Mouse (Mus musculus): ENCODE data around the gene Cyb5d1. TPM values are rescaled to one million over a fixed set of nuclear protein-coding genes. Genes with fewer than 3 reads are reported as not detected.

Gene Cyb5d1
- polyA plus RNA-seq, 1 experiment from 2014 or later: 48.0 TPM

DNA sequence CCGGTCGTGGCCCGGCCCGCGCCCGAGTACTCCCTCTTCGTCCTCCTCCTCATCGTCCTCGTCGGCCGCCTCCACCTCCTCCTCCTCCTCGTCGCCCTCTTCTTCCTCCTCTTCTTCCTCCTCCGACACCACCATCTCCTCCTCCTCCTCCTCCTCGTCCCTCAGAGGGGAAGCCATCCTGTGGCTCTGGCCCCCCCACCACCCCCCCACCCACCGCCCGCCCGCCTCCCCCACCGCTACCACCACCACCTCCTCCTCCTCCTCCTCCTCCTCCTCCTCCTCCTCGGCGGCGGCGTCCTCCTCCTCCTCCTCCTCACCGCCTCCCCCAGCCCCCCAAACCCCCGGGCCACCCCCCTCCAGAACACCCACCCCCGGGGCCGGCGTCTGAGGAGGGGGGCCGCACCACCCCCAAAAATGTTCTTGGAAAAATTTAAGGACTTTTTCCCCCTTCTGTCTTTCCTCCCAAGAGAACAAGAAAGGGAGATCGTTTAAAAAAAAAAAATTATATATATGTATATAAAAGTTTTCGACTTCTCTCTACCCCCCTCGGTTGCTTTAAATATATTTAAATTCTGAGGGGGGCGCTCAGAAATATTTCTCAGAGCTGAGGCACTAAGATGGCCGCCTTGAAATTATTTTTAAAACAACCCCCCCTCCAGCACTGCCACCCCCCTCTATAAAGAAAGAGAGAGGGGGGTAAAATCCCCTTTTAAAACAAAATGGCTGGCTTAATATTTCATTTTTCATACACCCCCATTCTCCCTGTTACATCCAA is 26.0 kb downstream of the Cyb5d1 start, which contains the start of gene Chd3:
Chd3 (minus strand) TSS at position 192 of the 775 bp plus-strand sequence.
- peaks cover 48% of the 10 kb centered on the region for H3K4me1 ChIP-seq
- WGBS: under 1% methylated on average over 19 of the region's 34 CpGs
- peak within 1 kb of the TSS; percentile 100 for H3K27ac ChIP-seq
- H3K4me2 ChIP-seq (replicated peaks): peak within 1 kb of the TSS; percentile 63
- peak within 1 kb of the TSS; percentile 100 for H3K9ac ChIP-seq
- no peaks in the 10 kb centered on the region for H3K9me3 ChIP-seq (replicated peaks)
- H3K4me3 ChIP-seq: peak within 1 kb of the TSS; percentile 99
- H3K36me3 ChIP-seq: peaks cover 5% of the 10 kb centered on the region; the same call in 1 of the 2 replicates
- no peaks in the 10 kb centered on the region for H3K27me3 ChIP-seq
- no peak for ATAC-seq (ENCODE audit: low FRiP score)

DNA sequence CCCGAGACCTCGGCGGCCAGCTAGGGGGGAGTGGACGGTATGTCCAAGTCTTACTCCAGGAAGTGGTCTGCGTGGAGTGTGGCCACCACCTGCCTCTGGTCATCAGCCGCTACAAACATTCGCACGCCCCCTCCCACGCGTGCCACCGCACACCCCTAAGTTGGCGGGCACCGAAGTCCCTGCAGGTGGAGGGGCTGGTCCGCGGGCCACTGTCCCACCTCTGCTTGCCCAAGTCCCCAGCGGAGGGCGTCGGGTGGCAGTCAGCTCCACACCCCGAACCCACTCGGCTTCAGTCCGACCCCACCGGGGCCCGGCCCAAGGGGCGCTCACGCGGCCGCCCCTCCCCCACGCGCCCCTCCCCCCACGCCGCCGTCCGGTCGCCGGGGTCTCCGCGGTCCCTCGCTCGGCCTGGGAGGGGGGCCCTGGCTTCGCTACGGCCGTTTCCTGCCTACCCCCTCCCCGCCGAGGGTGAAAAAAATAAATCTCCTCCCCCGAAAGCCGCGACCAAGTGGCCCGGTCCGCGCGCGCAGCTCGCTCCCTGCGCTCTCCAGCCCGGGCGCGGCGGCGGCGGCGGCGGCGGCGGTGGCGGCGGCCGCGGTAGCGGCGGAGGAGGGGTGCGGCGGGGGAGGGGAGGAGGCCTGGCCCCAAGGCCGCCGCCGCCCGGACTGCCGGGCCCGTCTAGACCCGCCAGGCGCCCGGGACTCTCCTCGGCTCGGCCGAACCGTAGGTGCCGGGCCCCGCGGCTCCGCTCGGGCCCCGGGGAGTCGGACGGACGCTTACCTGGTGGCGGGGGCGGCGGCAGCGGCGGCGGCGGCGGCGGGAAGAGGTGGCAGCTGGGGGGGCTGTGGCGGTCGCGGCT is 26.8 kb downstream of the Cyb5d1 start:
- Histone ChIP-seq H3K27ac (peak overlapping the region; percentile 100), H3K4me1 (peaks cover 52% of the 10 kb centered on the region), H3K36me3 (peaks cover 8% of the 10 kb centered on the region), H3K9me3 (replicated peaks) (no peaks in the 10 kb centered on the region), H3K27me3 (no peaks in the 10 kb centered on the region), H3K4me2 (replicated peaks) (peak overlapping the region; percentile 63), H3K4me3 (peak overlapping the region; percentile 99), H3K9ac (peak overlapping the region; percentile 100)
- ATAC-seq (ENCODE audit: low FRiP score): peak; percentile 12; the same call in 1 of the 2 replicates
- 0% methylated on average over 36 of the region's 106 CpGs for WGBS

DNA sequence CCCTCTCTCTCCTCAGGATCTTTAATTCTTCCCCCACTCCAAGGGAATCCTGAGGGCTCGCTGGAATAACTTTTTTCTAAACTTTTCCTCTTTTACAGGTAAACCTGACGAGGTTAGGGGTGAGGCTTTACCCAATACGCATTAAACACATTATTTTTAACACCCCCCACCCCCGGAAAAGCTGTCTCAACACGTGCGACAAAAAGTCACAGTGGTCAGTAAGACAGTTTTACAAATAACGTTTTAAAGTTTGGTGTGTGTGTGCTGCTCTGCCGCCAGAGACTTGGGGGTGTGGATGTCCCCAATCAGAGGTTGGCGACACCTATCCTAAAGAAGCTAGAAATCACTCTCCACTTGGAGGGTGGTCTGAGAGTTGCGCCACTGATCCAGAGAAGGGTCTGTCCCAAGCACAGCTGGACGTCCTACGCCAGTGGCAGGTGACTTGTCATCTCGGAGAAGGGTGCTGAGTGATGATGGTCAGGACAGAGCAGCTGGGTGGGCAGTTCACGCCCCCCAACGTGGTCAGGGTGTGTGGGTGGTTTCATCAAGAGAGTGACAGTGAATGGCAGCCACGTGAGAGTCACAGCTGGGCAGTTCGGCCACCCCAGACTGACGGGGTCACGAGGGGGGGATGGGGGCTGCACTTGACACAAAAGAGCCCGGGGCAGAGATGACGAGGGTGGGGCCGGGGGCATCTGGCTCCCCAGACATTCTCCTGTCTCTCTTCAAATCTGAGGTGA is 27.6 kb downstream of the Cyb5d1 start:
- Histone ChIP-seq H3K27me3 (no peaks in the 10 kb centered on the region), H3K36me3 (peaks cover 11% of the 10 kb centered on the region), H3K4me2 (replicated peaks) (peak overlapping the region; percentile 63), H3K27ac (peak overlapping the region; percentile 100), H3K9me3 (replicated peaks) (no peaks in the 10 kb centered on the region), H3K9ac (peak overlapping the region; percentile 100), H3K4me1 (peaks cover 52% of the 10 kb centered on the region), H3K4me3 (peak overlapping the region; percentile 99)
- under 1% methylated on average over 22 of the region's 22 CpGs for WGBS
- ATAC-seq (ENCODE audit: low FRiP score): 0 out of 2 replicates have a peak, but pooled peaks have one; percentile 9

DNA sequence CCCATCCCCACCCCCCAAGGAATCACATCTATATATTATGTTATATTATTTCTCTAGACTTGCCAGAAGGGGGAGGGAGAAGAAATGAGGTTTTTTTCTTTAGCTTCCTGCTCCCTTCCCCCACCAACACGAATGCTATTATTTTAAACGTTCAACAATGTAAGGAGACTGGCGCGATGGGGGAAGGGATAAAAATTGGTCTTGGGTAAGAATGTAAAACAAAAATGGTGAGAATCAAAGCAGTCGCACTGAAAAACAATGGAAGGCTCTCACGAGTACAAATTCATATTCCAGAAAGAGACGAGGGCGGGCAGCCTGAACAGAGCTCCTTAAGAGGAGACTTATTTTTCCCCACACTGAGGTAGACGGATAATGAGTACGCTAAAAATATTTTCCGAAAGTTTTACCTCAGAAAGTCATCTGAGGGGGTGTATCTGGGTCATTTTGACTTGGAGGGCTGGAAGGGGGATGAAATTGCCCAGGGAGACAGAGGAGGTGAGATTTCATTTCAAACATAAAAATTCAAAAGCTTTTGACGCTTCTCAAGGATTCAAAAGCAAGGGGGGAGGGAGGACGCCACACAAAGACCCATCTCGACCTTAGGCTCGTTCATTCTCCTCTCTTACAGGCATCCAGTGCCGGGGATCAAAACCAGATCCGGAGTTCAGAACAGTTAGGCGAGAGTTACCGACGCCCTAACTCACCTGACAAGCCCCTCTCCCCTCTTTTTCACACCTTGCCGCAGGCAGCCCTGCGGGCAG is 28.4 kb downstream of the Cyb5d1 start:
- WGBS: under 1% methylated on average over 22 of the region's 22 CpGs

DNA sequence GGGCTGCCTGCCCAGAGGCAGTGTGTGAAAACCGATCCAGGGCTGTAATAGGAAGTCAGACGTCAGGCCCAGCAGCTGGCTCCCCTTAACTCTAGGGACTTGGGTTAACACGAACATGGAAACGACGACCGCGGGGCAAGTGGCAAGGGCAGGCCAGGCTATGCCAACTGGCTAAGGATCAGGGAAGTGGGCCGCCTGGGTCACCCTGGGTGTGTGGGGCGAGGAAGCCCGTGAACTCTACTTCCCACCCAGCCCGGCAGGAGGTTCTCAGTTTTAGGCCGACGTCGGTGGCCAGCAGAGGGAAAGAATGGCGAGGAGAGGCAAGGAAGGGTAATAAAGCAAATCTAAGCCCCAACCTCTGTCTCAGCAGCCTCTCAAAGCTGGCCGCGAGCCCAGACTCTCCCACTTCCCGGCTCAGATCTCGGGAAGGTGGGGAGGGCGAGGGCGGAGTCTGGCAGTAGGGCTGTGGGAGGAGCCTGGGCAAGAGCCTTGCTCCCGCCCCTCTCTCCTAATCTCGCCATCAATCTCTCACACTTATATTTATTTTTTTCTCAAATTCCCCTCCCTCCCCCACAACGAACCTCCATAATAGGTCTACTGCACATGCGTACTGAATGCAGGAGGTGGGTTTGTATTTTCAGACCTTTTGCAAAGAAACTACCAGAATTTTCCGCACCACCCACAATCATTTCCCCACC is 29.1 kb downstream of the Cyb5d1 start:
- Histone ChIP-seq H3K4me3 (peak overlapping the region; percentile 99), H3K9ac (peak overlapping the region; percentile 100), H3K4me2 (replicated peaks) (peak overlapping the region; percentile 63), H3K4me1 (peaks cover 41% of the 10 kb centered on the region), H3K27ac (peak overlapping the region; percentile 100), H3K27me3 (no peaks in the 10 kb centered on the region), H3K36me3 (peaks cover 23% of the 10 kb centered on the region), H3K9me3 (replicated peaks) (no peaks in the 10 kb centered on the region)
- ATAC-seq (ENCODE audit: low FRiP score): peak; percentile 85
- WGBS: 2% methylated on average over 26 of the region's 26 CpGs

More for the DNA sequence above, 28.4 kb downstream of the Cyb5d1 start:
- ATAC-seq (ENCODE audit: low FRiP score): no peak
- peaks cover 47% of the 10 kb centered on the region for H3K4me1 ChIP-seq
- H3K9me3 ChIP-seq (replicated peaks): no peaks in the 10 kb centered on the region
- H3K36me3 ChIP-seq: peaks cover 16% of the 10 kb centered on the region
- H3K4me3 ChIP-seq: peak overlapping the region; percentile 99
- H3K27ac ChIP-seq: peak overlapping the region; percentile 100
- peak overlapping the region; percentile 63 for H3K4me2 ChIP-seq (replicated peaks)
- H3K9ac ChIP-seq: peak overlapping the region; percentile 100
- no peaks in the 10 kb centered on the region for H3K27me3 ChIP-seq

DNA sequence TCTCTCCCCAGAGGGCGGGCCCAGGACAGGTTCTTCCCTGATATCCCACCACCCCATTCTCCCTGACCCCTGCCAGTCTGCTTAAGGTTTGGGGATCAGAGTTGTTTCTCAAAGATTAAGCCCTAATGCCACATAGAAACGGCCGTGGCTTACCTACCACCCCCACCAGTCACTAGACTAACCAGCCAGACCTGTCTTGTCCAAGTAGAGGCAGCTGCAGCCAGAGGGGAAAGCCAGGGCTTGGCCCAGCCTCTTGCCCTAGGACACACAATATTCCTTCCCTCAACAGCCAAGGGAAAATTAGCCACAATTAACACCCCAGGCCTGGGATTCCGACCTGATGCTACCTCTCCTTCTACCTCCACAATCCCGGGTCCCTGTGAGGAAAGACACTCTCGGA is 29.7 kb downstream of the Cyb5d1 start:
- peaks cover 29% of the 10 kb centered on the region for H3K36me3 ChIP-seq
- peak overlapping the region; percentile 63 for H3K4me2 ChIP-seq (replicated peaks)
- WGBS: 33% methylated on average over 6 of the region's 6 CpGs
- peak overlapping the region; percentile 100 for H3K27ac ChIP-seq
- H3K9ac ChIP-seq: peak overlapping the region; percentile 74
- no peaks in the 10 kb centered on the region for H3K9me3 ChIP-seq (replicated peaks)
- H3K27me3 ChIP-seq: no peaks in the 10 kb centered on the region
- H3K4me3 ChIP-seq: peak overlapping the region; percentile 99
- H3K4me1 ChIP-seq: peaks cover 35% of the 10 kb centered on the region
- ATAC-seq (ENCODE audit: low FRiP score): peak; percentile 14; the same call in 1 of the 2 replicates

DNA sequence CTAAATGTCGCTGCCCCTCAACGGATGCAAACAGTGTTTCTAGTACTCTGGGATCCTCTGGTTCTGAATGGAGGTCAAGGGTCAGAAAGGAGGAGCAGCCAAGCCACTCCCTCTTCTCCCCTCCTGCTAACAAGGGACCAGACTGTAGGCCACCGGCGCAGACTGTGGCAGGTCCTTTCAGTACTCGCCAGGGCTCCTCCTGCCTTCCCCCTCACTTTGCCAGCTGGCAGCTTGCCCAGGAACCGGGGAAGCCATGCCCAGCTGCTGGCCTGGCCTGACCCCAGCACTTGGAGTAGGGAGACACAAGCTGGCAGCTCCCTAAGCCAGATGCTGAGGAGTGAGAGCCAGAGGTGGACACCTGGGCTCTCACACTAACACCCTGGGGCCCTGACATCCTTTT is 30.5 kb downstream of the Cyb5d1 start:
- Histone ChIP-seq H3K36me3 (peaks cover 37% of the 10 kb centered on the region), H3K9me3 (replicated peaks) (no peaks in the 10 kb centered on the region), H3K4me2 (replicated peaks) (peak overlapping the region; percentile 63), H3K27ac (peak overlapping the region; percentile 100), H3K4me1 (peaks cover 32% of the 10 kb centered on the region), H3K9ac (peak overlapping the region; percentile 59), H3K4me3 (peak overlapping the region; percentile 7; the same call in 1 of the 2 replicates), H3K27me3 (no peaks in the 10 kb centered on the region)
- peak; percentile 20; the same call in 1 of the 2 replicates for ATAC-seq (ENCODE audit: low FRiP score)
- 2% methylated on average over 6 of the region's 6 CpGs for WGBS

DNA sequence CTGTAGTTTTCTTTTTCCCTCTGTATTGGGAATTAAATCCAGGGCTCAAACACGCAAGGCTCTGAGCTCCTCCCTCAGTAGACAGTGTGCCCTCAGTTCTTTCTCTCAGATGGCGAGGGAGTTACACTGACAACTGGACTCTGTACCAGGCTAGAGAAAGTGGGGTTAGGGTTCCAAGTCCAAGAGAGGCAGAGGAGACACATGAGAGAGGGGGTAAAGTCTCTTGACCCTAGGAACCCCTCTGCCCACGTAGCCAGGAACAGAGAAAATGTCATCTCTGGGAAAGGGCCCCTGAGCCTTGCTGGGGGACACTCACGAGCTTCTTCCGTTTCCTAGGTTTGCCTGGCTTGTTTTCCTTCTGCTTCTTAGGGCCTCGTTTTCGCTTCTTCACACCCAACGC is 31.1 kb downstream of the Cyb5d1 start:
- no peaks in the 10 kb centered on the region for H3K9me3 ChIP-seq (replicated peaks)
- WGBS: 56% methylated on average over 8 of the region's 8 CpGs
- H3K4me2 ChIP-seq (replicated peaks): peak overlapping the region; percentile 63
- H3K9ac ChIP-seq: 0 out of 2 replicates have a peak overlapping the region, but pooled peaks have one; percentile 59
- peak overlapping the region; percentile 100; the same call in 1 of the 2 replicates for H3K27ac ChIP-seq
- 0 out of 2 replicates have a peak overlapping the region, but pooled peaks have one; percentile 7 for H3K4me3 ChIP-seq
- H3K4me1 ChIP-seq: peaks cover 32% of the 10 kb centered on the region
- no peaks in the 10 kb centered on the region for H3K27me3 ChIP-seq
- H3K36me3 ChIP-seq: peaks cover 43% of the 10 kb centered on the region
- ATAC-seq (ENCODE audit: low FRiP score): no peak

DNA sequence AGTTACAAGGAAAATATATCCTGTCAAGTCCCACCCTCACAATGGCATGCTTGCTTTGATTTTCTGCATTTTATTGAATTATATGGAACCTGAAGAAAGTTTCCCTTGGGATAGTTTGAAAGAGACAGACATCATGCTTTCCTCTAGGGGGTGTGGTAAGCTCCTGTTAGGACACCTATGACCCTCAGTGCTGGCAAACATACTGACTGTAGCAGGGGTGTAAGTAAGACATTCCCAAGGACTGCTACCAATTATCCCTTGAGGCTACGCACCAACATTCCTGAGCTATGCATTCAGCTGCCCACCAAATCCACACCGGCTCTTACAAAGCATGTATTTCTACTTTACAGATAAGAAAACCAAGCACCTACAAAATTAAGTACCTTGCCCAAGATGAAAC is 33.0 kb downstream of the Cyb5d1 start:
- no peak overlapping the region for H3K4me2 ChIP-seq (replicated peaks)
- H3K36me3 ChIP-seq: peaks cover 61% of the 10 kb centered on the region
- peaks cover 25% of the 10 kb centered on the region for H3K4me1 ChIP-seq
- 86% methylated on average over 2 of the region's 2 CpGs for WGBS
- H3K4me3 ChIP-seq: no peak overlapping the region
- no peak overlapping the region for H3K9ac ChIP-seq
- H3K27ac ChIP-seq: no peak overlapping the region
- no peak for ATAC-seq (ENCODE audit: low FRiP score)
- no peaks in the 10 kb centered on the region for H3K9me3 ChIP-seq (replicated peaks)
- no peaks in the 10 kb centered on the region for H3K27me3 ChIP-seq

DNA sequence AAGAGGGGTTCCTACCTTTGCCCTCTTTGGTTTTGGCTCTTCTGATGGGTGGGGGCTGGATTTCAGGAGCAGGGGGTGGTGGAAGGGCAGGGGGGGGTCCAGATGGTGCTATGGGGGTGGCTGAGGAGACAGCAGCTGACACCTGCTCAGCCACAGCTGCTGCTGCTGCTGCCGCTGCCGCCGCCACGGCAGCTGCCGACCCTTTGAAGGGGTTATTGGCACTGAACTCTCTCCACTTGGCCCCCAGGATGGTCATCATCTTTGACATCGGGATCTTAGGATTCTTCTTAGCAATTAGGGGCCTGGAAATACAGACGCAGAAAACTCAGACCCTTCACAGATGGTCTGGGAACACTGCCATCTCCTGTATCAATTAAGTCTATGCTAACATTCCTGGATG is 33.4 kb downstream of the Cyb5d1 start:
- Histone ChIP-seq H3K9me3 (replicated peaks) (no peaks in the 10 kb centered on the region), H3K27ac (no peak overlapping the region), H3K9ac (no peak overlapping the region), H3K4me2 (replicated peaks) (no peak overlapping the region), H3K27me3 (no peaks in the 10 kb centered on the region), H3K4me3 (no peak overlapping the region), H3K4me1 (peaks cover 25% of the 10 kb centered on the region), H3K36me3 (peaks cover 66% of the 10 kb centered on the region)
- ATAC-seq (ENCODE audit: low FRiP score): no peak
- WGBS: 66% methylated on average over 7 of the region's 7 CpGs

Measured in hindbrain, embryonic 12.5 days (tissue).